Mouse (Mus musculus) NIH3T3 (cell line): ENCODE results near the gene Olfr323.

ENCODE experiments used
- DNase-seq: peaks from one replicate; pipeline ENCODE4 v3.0.0-alpha.2; 2012; ENCODE audit warnings: low read depth

The Olfr323 gene

GRCm38 (mm10) chr11:58602800-58603560 is 27.3 kb downstream of the Olfr323 start:
- no peak for DNase-seq

GRCm38 (mm10) chr11:58602062-58602461 is 28.2 kb downstream of the Olfr323 start:
- no peak for DNase-seq

GRCm38 (mm10) chr11:58597837-58598236 is 32.5 kb downstream of the Olfr323 start:
- DNase-seq = no peak

- no peak for DNase-seq
Measured at GRCm38 (mm10) chr11:58594814-58595213, 35.5 kb downstream of the Olfr323 start, which contains the start of gene Olfr324. TSS of gene Olfr324 (plus strand) at chr11:58595114.

- DNase-seq = no peak
Measured at GRCm38 (mm10) chr11:58588620-58589250, 41.6 kb downstream of the Olfr323 start.

GRCm38 (mm10) chr11:58587898-58588348 is 42.4 kb downstream of the Olfr323 start:
- DNase-seq = peak; percentile 65

GRCm38 (mm10) chr11:58578636-58579035 is 51.7 kb downstream of the Olfr323 start:
- no peak for DNase-seq

GRCm38 (mm10) chr11:58577430-58577829 is 52.9 kb downstream of the Olfr323 start, which contains the start of gene Olfr325:
TSS of gene Olfr325 (plus strand) at chr11:58577730.
- no peak for DNase-seq
